Mouse (Mus musculus) heart, embryonic 10.5 days (tissue): ENCODE data around the gene Itga10. TPM values are rescaled to one million over a fixed set of nuclear protein-coding genes. Genes with fewer than 3 reads are reported as not detected.
"Not testable (repeated sequence)": the region's sequence is repeated elsewhere in the genome, so short reads cannot be mapped to it uniquely, and the experiment has no call there.

Experiments used
- DNase-seq: peaks from one replicate; pipeline ENCODE4 v3.0.0-alpha.2; 2017; ENCODE audit warnings: low spot score
- H3K27ac ChIP-seq: fragments of 300-500 bp; sonication (generic); 2 replicates; pipeline ENCODE4 v1.5.1; 2016; ENCODE audit warnings: mild to moderate bottlenecking
- H3K27me3 ChIP-seq: fragments of 300-500 bp; sonication (generic); 2 replicates; pipeline ENCODE4 v1.6.1; 2016; ENCODE audit warnings: mild to moderate bottlenecking; ENCODE audit not compliant: poor library complexity, insufficient read depth, severe bottlenecking
- H3K36me3 ChIP-seq: fragments of 300-500 bp; sonication (generic); 2 replicates; pipeline ENCODE4 v1.6.1; 2016; ENCODE audit warnings: mild to moderate bottlenecking, moderate library complexity
- H3K4me1 ChIP-seq: fragments of 300-500 bp; sonication (generic); 2 replicates; pipeline ENCODE4 v1.6.1; 2016; ENCODE audit warnings: mild to moderate bottlenecking
- H3K4me3 ChIP-seq: fragments of 300-500 bp; sonication (generic); 2 replicates; pipeline ENCODE4 v1.5.1; 2016; ENCODE audit warnings: mild to moderate bottlenecking, moderate library complexity
- H3K9me3 ChIP-seq: fragments of 300-500 bp; sonication (generic); 2 replicates; pipeline ENCODE4 v1.6.1; 2016; ENCODE audit warnings: mild to moderate bottlenecking, moderate library complexity
- WGBS: fragments of 180-500 bp; shearing (Covaris S2); methylation state at CpG from one replicate; pipeline ENCODE4 v1.1.7; 2016; 5-methylcytosine and 5-hydroxymethylcytosine counted together
- polyA plus RNA-seq: library from polyadenylated mRNA; unstranded; fragments of >200 nt; fragmentation: Nextera tagmentation; extraction: Ambion mirVana; gene quantifications from 2 replicates; pipeline ENCODE4 v1.2.1, GENCODE M21; 2016

Itga10 gene
- polyA plus RNA-seq, 1 experiment from 2014 or later: 0.84 TPM

DNA sequence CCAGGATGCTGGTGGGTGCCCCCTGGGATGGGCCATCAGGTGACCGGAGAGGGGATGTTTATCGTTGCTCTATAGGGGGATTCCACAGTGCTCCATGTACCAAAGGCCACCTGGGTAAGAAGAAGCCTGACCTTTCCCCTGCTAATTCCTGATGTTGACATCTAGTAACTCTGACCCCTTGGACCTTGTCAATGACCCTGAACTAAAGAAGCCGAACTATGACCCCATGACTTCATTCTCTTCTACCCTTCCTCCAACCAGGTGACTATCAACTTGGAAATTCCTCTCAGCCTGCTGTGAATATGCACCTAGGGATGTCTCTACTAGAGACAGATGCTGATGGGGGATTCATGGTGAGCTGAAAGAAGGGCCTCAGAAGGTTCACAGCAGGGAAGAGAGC lies 2.0 kb downstream of the Itga10 start:
- DNase-seq: no peak
- Histone ChIP-seq H3K4me3 (no peak overlapping the region), H3K9me3 (no peaks in the 10 kb centered on the region), H3K27ac (no peak overlapping the region), H3K36me3 (peaks cover 19% of the 10 kb centered on the region), H3K4me1 (peaks cover 23% of the 10 kb centered on the region), H3K27me3 (no peaks in the 10 kb centered on the region)
- 73% methylated on average over 3 of the region's 3 CpGs for WGBS

DNA sequence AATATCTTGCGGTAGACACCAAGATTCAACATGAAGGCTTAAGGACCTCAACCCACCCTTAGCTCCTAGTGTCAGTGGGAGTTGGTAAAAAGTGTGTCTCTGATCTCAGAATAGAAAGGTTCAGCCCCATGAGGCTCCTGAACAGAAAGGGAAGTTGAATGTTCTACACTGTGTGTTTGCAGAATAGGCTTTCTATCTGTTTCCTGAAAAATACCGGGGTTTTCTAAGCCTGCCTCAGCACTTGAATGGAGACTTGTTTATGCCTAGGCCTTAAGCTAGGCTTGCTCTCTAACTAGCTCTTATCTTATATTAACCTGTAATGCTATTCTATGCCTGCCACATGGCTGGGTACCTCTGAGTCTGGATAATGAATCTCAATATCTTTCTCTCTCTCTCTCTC lies 15.5 kb downstream of the Itga10 start:
- H3K27ac ChIP-seq: no peak overlapping the region
- 77% methylated on average over 2 of the region's 2 CpGs for WGBS
- peaks cover 13% of the 10 kb centered on the region for H3K4me1 ChIP-seq
- no peaks in the 10 kb centered on the region for H3K9me3 ChIP-seq
- H3K36me3 ChIP-seq: peaks cover 5% of the 10 kb centered on the region; the same call in 1 of the 2 replicates
- no peak for DNase-seq
- H3K27me3 ChIP-seq: 0 out of 2 replicates have a peak, but pooled peaks cover 4% of the 10 kb centered on the region
- no peak overlapping the region for H3K4me3 ChIP-seq

DNA sequence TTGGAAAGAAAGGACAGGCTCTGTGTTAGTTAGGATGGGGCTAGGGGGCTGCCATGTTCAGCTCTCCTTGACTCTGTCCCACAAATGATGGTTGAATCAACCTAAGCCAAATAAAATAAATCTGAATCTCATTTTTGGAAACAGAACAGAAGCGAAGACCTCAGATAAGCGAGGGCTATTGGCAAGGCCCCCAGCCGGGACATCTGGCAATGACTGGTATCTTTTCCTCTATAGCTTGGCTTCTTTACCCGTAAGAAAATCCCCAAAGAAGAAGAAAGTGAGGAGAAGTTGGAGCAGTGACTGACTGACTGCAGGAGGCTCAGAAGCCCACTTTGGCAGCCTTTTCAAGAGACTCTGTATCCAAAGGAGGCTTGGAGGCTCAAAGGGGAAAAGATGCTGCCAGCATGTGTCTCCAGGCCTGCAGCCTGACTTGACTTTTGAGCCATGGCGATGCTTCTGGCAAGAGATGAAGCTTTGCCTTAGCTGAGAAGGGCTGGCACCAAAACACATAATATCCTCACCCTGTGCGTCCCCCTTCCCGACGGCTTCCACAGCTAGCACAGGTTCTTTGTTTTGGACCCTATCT lies 17.4 kb downstream of the Itga10 start:
- peaks cover 13% of the 10 kb centered on the region for H3K4me1 ChIP-seq

GRCm38 (mm10) chr3:96663432-96664239 lies 18.3 kb downstream of the Itga10 start:
- peak; percentile 91 for DNase-seq
- 0 out of 2 replicates have a peak, but pooled peaks cover 4% of the 10 kb centered on the region for H3K27me3 ChIP-seq
- H3K27ac ChIP-seq: peak overlapping the region; percentile 29; the same call in 1 of the 2 replicates
- no peaks in the 10 kb centered on the region for H3K36me3 ChIP-seq
- peaks cover 13% of the 10 kb centered on the region for H3K4me1 ChIP-seq
- H3K9me3 ChIP-seq: no peaks in the 10 kb centered on the region
- H3K4me3 ChIP-seq: peak overlapping the region; percentile 49
- 7% methylated on average over 17 of the region's 18 CpGs for WGBS

More for the DNA sequence above, 17.4 kb downstream of the Itga10 start:
- no peak for DNase-seq
- 0 out of 2 replicates have a peak, but pooled peaks cover 4% of the 10 kb centered on the region for H3K27me3 ChIP-seq
- H3K27ac ChIP-seq: peak overlapping the region; percentile 29; the same call in 1 of the 2 replicates
- H3K9me3 ChIP-seq: no peaks in the 10 kb centered on the region
- 45% methylated on average over 8 of the region's 8 CpGs for WGBS
- H3K36me3 ChIP-seq: no peaks in the 10 kb centered on the region
- peak overlapping the region; percentile 49 for H3K4me3 ChIP-seq

DNA sequence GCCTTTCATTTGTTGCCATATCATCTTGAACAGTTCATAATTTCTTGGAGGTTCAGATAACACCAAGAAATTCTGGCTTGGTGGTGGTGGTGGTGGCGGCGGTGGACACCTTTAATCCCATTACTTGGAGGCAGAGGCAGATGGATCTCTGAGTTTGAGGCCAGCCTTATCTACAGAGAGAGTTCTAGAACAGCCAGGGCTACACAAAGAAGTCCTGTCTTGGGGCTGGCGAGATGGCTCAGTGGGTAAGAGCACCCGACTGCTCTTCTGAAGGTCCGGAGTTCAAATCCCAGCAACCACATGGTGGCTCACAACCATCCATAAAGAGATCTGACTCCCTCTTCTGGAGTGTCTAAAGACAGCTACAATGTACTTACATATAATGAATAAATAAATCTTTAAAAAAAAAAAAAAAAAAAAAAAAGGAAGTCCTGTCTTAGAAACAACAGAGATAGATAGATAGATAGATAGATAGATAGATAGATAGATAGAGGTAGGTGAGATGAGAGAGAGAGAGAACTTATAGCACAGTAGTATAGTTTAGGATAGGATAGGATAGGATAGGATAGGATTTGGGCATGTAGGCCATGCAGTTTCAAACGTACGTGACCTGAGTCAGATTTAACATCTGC lies 20.5 kb downstream of the Itga10 start:
- not testable (repeated sequence) for DNase-seq, H3K9me3 ChIP-seq, H3K4me3 ChIP-seq, H3K36me3 ChIP-seq, H3K27ac ChIP-seq, H3K27me3 ChIP-seq
- H3K4me1 ChIP-seq: peaks cover 24% of the 10 kb centered on the region
- 84% methylated on average over 7 of the region's 7 CpGs for WGBS

DNA sequence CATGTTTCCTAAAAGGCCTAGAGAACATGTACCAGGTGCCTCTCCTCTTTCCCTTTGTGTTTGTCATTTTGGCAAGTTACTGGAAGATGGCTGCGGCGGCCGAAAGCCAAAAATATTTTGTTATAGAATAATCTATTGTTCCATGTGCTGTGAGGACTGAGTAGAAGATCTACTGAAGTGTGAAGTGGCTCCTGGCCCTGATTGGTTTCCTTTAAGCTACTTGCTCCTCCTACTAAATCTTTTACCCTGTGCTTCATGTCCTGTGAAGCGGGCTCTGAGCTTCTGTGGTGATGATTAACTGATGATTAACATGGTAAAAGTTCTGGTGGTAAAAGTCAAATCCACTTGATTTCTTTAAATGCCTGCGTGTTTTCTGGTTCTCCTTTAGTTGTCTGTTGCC lies 21.5 kb downstream of the Itga10 start:
- Histone ChIP-seq H3K36me3 (no peaks in the 10 kb centered on the region), H3K27me3 (peaks cover 15% of the 10 kb centered on the region), H3K4me1 (peaks cover 24% of the 10 kb centered on the region), H3K4me3 (no peak overlapping the region), H3K9me3 (no peaks in the 10 kb centered on the region), H3K27ac (no peak overlapping the region)
- no peak for DNase-seq
- WGBS: 86% methylated on average over 5 of the region's 5 CpGs

GRCm38 (mm10) chr3:96667316-96667715 lies 21.9 kb downstream of the Itga10 start:
- no peak overlapping the region for H3K27ac ChIP-seq
- 43% methylated on average over 1 of the region's 1 CpGs for WGBS

DNA sequence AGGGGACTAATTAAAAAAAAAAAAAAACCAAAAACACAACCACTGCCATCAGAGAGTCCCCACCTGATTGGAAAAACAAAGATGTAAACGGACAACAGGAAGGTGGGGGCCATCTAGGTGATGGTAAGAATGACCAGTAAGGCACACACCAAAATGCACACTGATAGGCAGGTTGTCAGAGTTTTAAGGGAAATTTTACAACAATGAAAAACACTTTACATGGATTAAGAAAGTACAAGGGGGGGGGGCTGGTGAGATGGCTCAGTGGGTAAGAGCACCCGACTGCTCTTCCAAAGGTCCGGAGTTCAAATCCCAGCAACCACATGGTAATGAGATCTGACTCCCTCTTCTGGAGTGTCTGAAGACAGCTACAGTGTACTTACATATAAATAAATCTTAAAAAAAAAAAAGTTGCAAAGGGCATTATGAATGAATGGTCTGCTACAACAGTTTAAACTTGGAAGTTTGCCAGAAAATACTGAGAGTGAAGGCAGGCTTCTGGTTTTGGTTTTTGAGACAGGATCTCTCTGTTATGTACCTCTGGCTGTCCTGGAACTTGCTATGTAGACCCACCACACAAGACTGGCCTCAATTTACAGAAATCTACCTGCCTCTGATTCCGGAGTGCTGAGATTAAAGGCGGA lies 23.2 kb downstream of the Itga10 start:
- Histone ChIP-seq H3K27ac (no peak overlapping the region), H3K9me3 (no peaks in the 10 kb centered on the region), H3K4me1 (peaks cover 19% of the 10 kb centered on the region), H3K4me3 (no peak overlapping the region), H3K36me3 (no peaks in the 10 kb centered on the region), H3K27me3 (peaks cover 14% of the 10 kb centered on the region)
- 93% methylated on average over 5 of the region's 5 CpGs for WGBS
- DNase-seq: no peak

More at GRCm38 (mm10) chr3:96667316-96667715, 21.9 kb downstream of the Itga10 start:
- Histone ChIP-seq H3K4me1 (peaks cover 24% of the 10 kb centered on the region), H3K4me3 (no peak overlapping the region), H3K9me3 (no peaks in the 10 kb centered on the region), H3K27me3 (peaks cover 18% of the 10 kb centered on the region), H3K36me3 (no peaks in the 10 kb centered on the region)
- no peak for DNase-seq

GRCm38 (mm10) chr3:96669727-96670468 lies 24.5 kb downstream of the Itga10 start, which contains the start of gene Ankrd35:
Ankrd35 (plus strand) TSS chr3:96670131.
- peak within 1 kb of the TSS; percentile 64 for H3K4me3 ChIP-seq

GRCm38 (mm10) chr3:96671519-96671918 lies 26.1 kb downstream of the Itga10 start:
- Histone ChIP-seq H3K9me3 (no peaks in the 10 kb centered on the region), H3K27me3 (peaks cover 14% of the 10 kb centered on the region), H3K4me3 (no peak overlapping the region), H3K36me3 (no peaks in the 10 kb centered on the region), H3K4me1 (peaks cover 14% of the 10 kb centered on the region), H3K27ac (no peak overlapping the region)
- 91% methylated on average over 5 of the region's 5 CpGs for WGBS
- DNase-seq: no peak

More at GRCm38 (mm10) chr3:96669727-96670468, 24.5 kb downstream of the Itga10 start, which contains the start of gene Ankrd35:
- Histone ChIP-seq H3K9me3 (no peaks in the 10 kb centered on the region), H3K27ac (no peak within 1 kb of the TSS), H3K36me3 (no peaks in the 10 kb centered on the region), H3K4me1 (peaks cover 14% of the 10 kb centered on the region), H3K27me3 (peaks cover 14% of the 10 kb centered on the region)
- 5% methylated on average over 35 of the region's 35 CpGs for WGBS
- DNase-seq: peak; percentile 94

DNA sequence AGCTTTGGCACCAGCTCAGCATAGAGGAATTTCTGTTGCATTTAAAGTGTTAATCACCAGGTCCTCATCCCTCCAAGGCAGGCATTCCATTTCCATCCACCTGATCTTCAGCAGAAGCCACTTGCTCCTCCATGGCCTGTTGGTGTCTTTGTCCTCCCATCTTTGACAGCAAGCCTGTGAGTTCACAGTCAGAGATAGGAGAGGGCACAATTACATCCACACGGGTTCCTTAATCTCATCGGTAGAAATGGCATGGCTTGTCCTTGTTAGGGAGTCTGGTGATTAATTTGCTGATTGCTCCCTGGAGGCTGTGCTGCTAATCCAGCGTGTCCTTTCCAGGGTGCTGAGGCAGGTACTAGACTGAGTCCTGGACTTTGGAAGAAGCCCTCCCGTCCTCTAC lies 28.1 kb downstream of the Itga10 start:
- WGBS: 59% methylated on average over 4 of the region's 4 CpGs

GRCm38 (mm10) chr3:96674442-96674841 lies 29.1 kb downstream of the Itga10 start:
- Histone ChIP-seq H3K4me1 (peaks cover 19% of the 10 kb centered on the region), H3K36me3 (no peaks in the 10 kb centered on the region), H3K27me3 (peaks cover 29% of the 10 kb centered on the region), H3K4me3 (no peak overlapping the region), H3K27ac (no peak overlapping the region), H3K9me3 (no peaks in the 10 kb centered on the region)
- DNase-seq: peak; percentile 61
- 54% methylated on average over 8 of the region's 8 CpGs for WGBS

More for the DNA sequence above, 28.1 kb downstream of the Itga10 start:
- no peaks in the 10 kb centered on the region for H3K9me3 ChIP-seq
- peaks cover 14% of the 10 kb centered on the region for H3K4me1 ChIP-seq
- peaks cover 21% of the 10 kb centered on the region for H3K27me3 ChIP-seq
- no peak overlapping the region for H3K4me3 ChIP-seq
- peak; percentile 57 for DNase-seq
- no peaks in the 10 kb centered on the region for H3K36me3 ChIP-seq
- H3K27ac ChIP-seq: no peak overlapping the region
